23 mouse cellular contexts compared by ENCODE assay signal in the genomic region with DNA sequence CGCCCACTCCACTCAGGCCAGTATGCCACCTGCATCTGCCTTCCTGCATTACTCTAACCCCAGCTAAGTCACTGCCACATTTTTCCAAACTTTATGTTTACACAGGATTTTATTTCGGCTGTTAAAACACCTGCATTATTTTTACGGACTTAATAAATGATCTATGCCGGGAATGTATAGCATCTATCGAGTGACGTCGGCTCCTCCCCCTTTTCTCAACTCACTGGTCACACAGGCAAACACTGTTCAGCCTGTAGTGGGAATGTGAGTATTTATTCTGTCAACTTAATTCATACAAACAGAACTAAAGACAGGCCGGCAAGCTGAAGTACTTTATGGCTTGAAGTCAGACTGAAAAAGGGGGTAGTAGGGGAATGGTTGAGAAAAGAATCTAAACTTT.
DNase-seq lines count a peak whose midpoint lies in the region; ATAC-seq and TF ChIP-seq lines count a peak whose summit lies in the region.
"Had no signal": no experiment of that assay in that cellular context is flagged by ENCODE, and none has a peak within 500 bp of the region (broad histone marks: within the 10 kb centered on the region; RNA-seq: fewer than 3 reads in every experiment).

No protein-coding gene starts in this region.

- WGBS in limb, embryonic 11.5 days = 75% methylated on average over 8 of the region's 8 CpGs
- WGBS in limb, embryonic 10.5 days = 87% methylated on average over 8 of the region's 8 CpGs
- 28% methylated on average over 8 of the region's 8 CpGs for WGBS in stomach, embryonic 14.5 days

- H3K9ac ChIP-seq in limb, embryonic 11.5 days (ENCODE audit: low read length) = no peak overlapping the region
- H3K9ac ChIP-seq in stomach, embryonic 14.5 days (replicated peaks; ENCODE audit: low read depth, low read length) = no peak overlapping the region
- H3K9ac ChIP-seq: embryonic facial prominence, embryonic 12.5 days; hindbrain, embryonic 12.5 days; neural tube, embryonic 13.5 days had no signal

- H3K4me1 ChIP-seq in limb, embryonic 11.5 days (ENCODE audit: control insufficient read depth, insufficient read depth, low read length) = peaks cover 15% of the 10 kb centered on the region; the same call in 1 of the 2 replicates
- H3K4me1 ChIP-seq in limb, embryonic 10.5 days = peaks cover 31% of the 10 kb centered on the region
- H3K4me1 ChIP-seq in embryonic fibroblast, embryonic 13.5 days (ENCODE audit: control insufficient read depth, insufficient read depth, low read length) = peaks cover under 1% of the 10 kb centered on the region; the same call in 1 of the 2 replicates
- H3K4me1 ChIP-seq in stomach, embryonic 14.5 days (ENCODE audit: control insufficient read depth, insufficient read depth, low read length) = peaks cover 46% of the 10 kb centered on the region

- H3K9me3 ChIP-seq in limb, embryonic 11.5 days (ENCODE audit: control insufficient read depth, low read length) = no peaks in the 10 kb centered on the region
- no peaks in the 10 kb centered on the region for H3K9me3 ChIP-seq in limb, embryonic 10.5 days (replicated peaks)
- no peaks in the 10 kb centered on the region for H3K9me3 ChIP-seq in stomach, embryonic 14.5 days (ENCODE audit: control insufficient read depth, low read depth, low read length)
- H3K9me3 ChIP-seq: embryonic facial prominence, embryonic 12.5 days; G1E; heart, embryonic 10.5 days; hindbrain, embryonic 12.5 days; megakaryocyte, embryonic 14.5 days; neural tube, embryonic 13.5 days had no signal

- no peak for TF ChIP-seq POLR2A in embryonic fibroblast, embryonic 13.5 days (IDR thresholded peaks at IDR 0.05; ENCODE audit: low read depth, low read length)

- no peak for ATAC-seq in limb, embryonic 11.5 days (ENCODE audit: insufficient number of reproducible peaks, low FRiP score, low TSS enrichment, low read depth)
- no peak for ATAC-seq in stomach, embryonic 14.5 days (ENCODE audit: insufficient number of reproducible peaks, insufficient read depth, low FRiP score, low read depth)
- ATAC-seq: activated CD4-positive, CD25-positive, alpha-beta regulatory T cell, adult 4 months; forebrain, embryonic 16.5 days had no signal

- H3K27me3 ChIP-seq in limb, embryonic 11.5 days (ENCODE audit: control insufficient read depth, insufficient read depth, low read length) = no peaks in the 10 kb centered on the region
- H3K27me3 ChIP-seq in limb, embryonic 10.5 days (ENCODE audit: low read depth, poor library complexity, severe bottlenecking) = no peaks in the 10 kb centered on the region
- H3K27me3 ChIP-seq in stomach, embryonic 14.5 days (ENCODE audit: control insufficient read depth, insufficient read depth, low read length) = no peaks in the 10 kb centered on the region
- H3K27me3 ChIP-seq: embryonic facial prominence, embryonic 12.5 days; hindbrain, embryonic 12.5 days; megakaryocyte, embryonic 14.5 days; neural tube, embryonic 13.5 days had no signal

- no peak overlapping the region for H3K4me2 ChIP-seq in limb, embryonic 11.5 days (ENCODE audit: low read depth, severe bottlenecking)
- H3K4me2 ChIP-seq in stomach, embryonic 14.5 days (replicated peaks; ENCODE audit: low read depth, low read length) = no peak overlapping the region; the same call in 1 of the 2 replicates
- H3K4me2 ChIP-seq: embryonic facial prominence, embryonic 12.5 days; hindbrain, embryonic 12.5 days; neural tube, embryonic 13.5 days had no signal

- no peak overlapping the region for H3K4me3 ChIP-seq in limb, embryonic 11.5 days (ENCODE audit: low read depth, low read length)
- no peak overlapping the region for H3K4me3 ChIP-seq in limb, embryonic 10.5 days
- no peak overlapping the region for H3K4me3 ChIP-seq in embryonic fibroblast, embryonic 13.5 days (ENCODE audit: insufficient read depth, low read length)
- no peak overlapping the region for H3K4me3 ChIP-seq in stomach, embryonic 14.5 days (ENCODE audit: low read depth, low read length)
- H3K4me3 ChIP-seq: embryonic facial prominence, embryonic 12.5 days; heart, embryonic 10.5 days; hindbrain, embryonic 12.5 days; megakaryocyte, embryonic 14.5 days; neural tube, embryonic 13.5 days had no signal

- H3K36me3 ChIP-seq in limb, embryonic 11.5 days (ENCODE audit: control insufficient read depth, insufficient read depth, low read length) = no peaks in the 10 kb centered on the region
- H3K36me3 ChIP-seq in limb, embryonic 10.5 days = no peaks in the 10 kb centered on the region
- H3K36me3 ChIP-seq in stomach, embryonic 14.5 days (ENCODE audit: control insufficient read depth, insufficient read depth, low read length) = no peaks in the 10 kb centered on the region
- H3K36me3 ChIP-seq: embryonic facial prominence, embryonic 12.5 days; heart, embryonic 10.5 days; hindbrain, embryonic 12.5 days; neural tube, embryonic 13.5 days had no signal

- DNase-seq in heart, adult 11 months = peak; percentile 45
- no peak for DNase-seq in heart, postnatal 4 days
- no peak for DNase-seq in limb, embryonic 11.5 days (ENCODE audit: low spot score)
- no peak for DNase-seq in limb, embryonic 10.5 days (ENCODE audit: low spot score)
- no peak for DNase-seq in urinary bladder, postnatal 4 days (ENCODE audit: low spot score in 2 of 2)
- DNase-seq: adrenal gland, postnatal 10 days; cerebellum, adult 9-11 months; kidney, postnatal 4 days; layer of hippocampus, adult 9-11 months; liver; lung, adult 18-20 months; midbrain, embryonic 14.5 days; right cerebral cortex, adult 18-20 months had no signal

- no peak for TF ChIP-seq CTCF in embryonic fibroblast, embryonic 13.5 days (IDR thresholded peaks at IDR 0.05; ENCODE audit: borderline replicate concordance, insufficient read depth, low read length)

- 0 out of 2 replicates have a peak overlapping the region, but pooled peaks have one; percentile 26 for H3K27ac ChIP-seq in limb, embryonic 11.5 days (replicated peaks; ENCODE audit: low read depth, low read length)
- H3K27ac ChIP-seq in limb, embryonic 10.5 days = no peak overlapping the region
- H3K27ac ChIP-seq in embryonic fibroblast, embryonic 13.5 days (ENCODE audit: insufficient read depth, low read length) = peak overlapping the region; percentile 7; the same call in 1 of the 2 replicates
- H3K27ac ChIP-seq in stomach, embryonic 14.5 days (ENCODE audit: low read length) = peak overlapping the region; percentile 69
- H3K27ac ChIP-seq: embryonic facial prominence, embryonic 12.5 days; heart, embryonic 10.5 days; hindbrain, embryonic 12.5 days; neural tube, embryonic 13.5 days had no signal
